Mouse (Mus musculus) right cerebral cortex, postnatal 14 days (tissue): ENCODE measurements at regions not wholly inside any gene's neighbourhood (a gene's known extent, or its start where the extent isn't known, plus 50 kb on each side); places are given as distances from the start of the nearest gene placed in this dataset.
A peak's percentile ranks its signal among the peaks of the same experiment; 100 is the strongest.
"Not testable (repeated sequence)": the region's sequence is repeated elsewhere in the genome, so short reads cannot be mapped to it uniquely, and the experiment has no call there.

Experiments used
- DNase-seq: peaks from one replicate; pipeline ENCODE4 v3.0.0; 2022

GRCm38 (mm10) chr17:50407249-50407990, 101.8 kb upstream of the Plcl2 start:
- DNase-seq: peak; percentile 36

GRCm38 (mm10) chr17:50408581-50408980, 100.6 kb upstream of the Plcl2 start:
- no peak for DNase-seq

- no peak for DNase-seq
Observed at GRCm38 (mm10) chr17:50409271-50409670, 99.9 kb upstream of the Plcl2 start.

GRCm38 (mm10) chr17:50409895-50410294, 99.3 kb upstream of the Plcl2 start:
- no peak for DNase-seq

GRCm38 (mm10) chr17:50410296-50410695, 98.9 kb upstream of the Plcl2 start:
- DNase-seq: no peak

GRCm38 (mm10) chr17:50412446-50412845, 96.8 kb upstream of the Plcl2 start:
- DNase-seq: no peak

- DNase-seq: no peak
Observed at GRCm38 (mm10) chr17:50413916-50414315, 95.3 kb upstream of the Plcl2 start.

- no peak for DNase-seq
Observed at GRCm38 (mm10) chr17:50415331-50416005, 93.7 kb upstream of the Plcl2 start.

- DNase-seq: no peak
Observed at GRCm38 (mm10) chr17:50416119-50416518, 93.1 kb upstream of the Plcl2 start.

- DNase-seq: no peak
Observed at GRCm38 (mm10) chr17:50416538-50417113, 92.6 kb upstream of the Plcl2 start.

GRCm38 (mm10) chr17:50418863-50419383, 90.3 kb upstream of the Plcl2 start:
- no peak for DNase-seq

- not testable (repeated sequence) for DNase-seq
Observed at GRCm38 (mm10) chr17:50419551-50419950, 89.7 kb upstream of the Plcl2 start.

GRCm38 (mm10) chr17:50419966-50420365, 89.2 kb upstream of the Plcl2 start:
- no peak for DNase-seq

GRCm38 (mm10) chr17:50420690-50421089, 88.5 kb upstream of the Plcl2 start:
- no peak for DNase-seq

GRCm38 (mm10) chr17:50421476-50421875, 87.7 kb upstream of the Plcl2 start:
- DNase-seq: no peak

- no peak for DNase-seq
Observed at GRCm38 (mm10) chr17:50425110-50425509, 84.1 kb upstream of the Plcl2 start.

- DNase-seq: no peak
Observed at GRCm38 (mm10) chr17:50425531-50425930, 83.7 kb upstream of the Plcl2 start.

GRCm38 (mm10) chr17:50426146-50426545, 83.1 kb upstream of the Plcl2 start:
- no peak for DNase-seq

- DNase-seq: no peak
Observed at GRCm38 (mm10) chr17:50427331-50428003, 81.7 kb upstream of the Plcl2 start.

GRCm38 (mm10) chr17:50428004-50428560, 81.1 kb upstream of the Plcl2 start:
- DNase-seq: no peak

- no peak for DNase-seq
Observed at GRCm38 (mm10) chr17:50432559-50432958, 76.6 kb upstream of the Plcl2 start.

GRCm38 (mm10) chr17:50438960-50439359, 70.2 kb upstream of the Plcl2 start:
- no peak for DNase-seq

- DNase-seq: no peak
Observed at GRCm38 (mm10) chr17:50439365-50439764, 69.8 kb upstream of the Plcl2 start.
